Mouse (Mus musculus) liver, embryonic 11.5 days (tissue): Measurements from ENCODE around the gene Ifnz. TPM values are rescaled to one million over a fixed set of nuclear protein-coding genes. Genes with fewer than 3 reads are reported as not detected.
"Not testable (repeated sequence)": the region's sequence is repeated elsewhere in the genome, so short reads cannot be mapped to it uniquely, and the experiment has no call there.

Source experiments
- ATAC-seq: fragments of 200-750 bp; cut with Nextera tagmentation; replicated peaks from 2 replicates; pipeline ENCODE4 v1.8.0; 2017; ENCODE audit warnings: moderate number of reproducible peaks, mild to moderate bottlenecking, moderate TSS enrichment, moderate library complexity; ENCODE audit not compliant: low FRiP score
- DNase-seq: peaks from one replicate; pipeline ENCODE4 v3.0.0-alpha.2; 2017; ENCODE audit warnings: low spot score
- H3K27ac ChIP-seq: fragments of 300-500 bp; sonication (generic); 2 replicates; pipeline ENCODE4 v1.5.1; 2014; ENCODE audit warnings: mild to moderate bottlenecking, low read depth, low read length, control low read depth
- H3K27me3 ChIP-seq: fragments of 300-500 bp; sonication (generic); replicated peaks from 2 replicates; pipeline ENCODE4 v1.6.1; 2014; ENCODE audit warnings: low read length, mixed read lengths; ENCODE audit not compliant: control insufficient read depth, insufficient read depth
- H3K36me3 ChIP-seq: fragments of 300-500 bp; sonication (generic); 2 replicates; pipeline ENCODE4 v1.6.1; 2014; ENCODE audit warnings: mild to moderate bottlenecking, low read length, moderate library complexity, mixed read lengths; ENCODE audit not compliant: control insufficient read depth, insufficient read depth
- H3K4me1 ChIP-seq: fragments of 300-500 bp; sonication (generic); replicated peaks from 2 replicates; pipeline ENCODE4 v1.6.1; 2014; ENCODE audit warnings: low read length, mixed read lengths; ENCODE audit not compliant: control insufficient read depth, insufficient read depth
- H3K4me2 ChIP-seq: fragments of 300-500 bp; sonication (generic); 2 replicates; pipeline ENCODE4 v1.6.1; 2014; ENCODE audit warnings: mild to moderate bottlenecking, control low read depth, moderate library complexity
- H3K4me3 ChIP-seq: fragments of 300-500 bp; sonication (generic); 2 replicates; pipeline ENCODE4 v1.5.1; 2014; ENCODE audit warnings: low read depth, low read length, control low read depth
- H3K9ac ChIP-seq: fragments of 300-500 bp; sonication (generic); 2 replicates; pipeline ENCODE4 v1.6.1; 2014; ENCODE audit warnings: low read depth, low read length, control low read depth
- H3K9me3 ChIP-seq: fragments of 300-500 bp; sonication (generic); 2 replicates; pipeline ENCODE4 v1.6.1; 2016; ENCODE audit warnings: low read length, inconsistent platforms, mixed read lengths; ENCODE audit not compliant: control insufficient read depth
- WGBS: fragments of 180-500 bp; shearing (Covaris S2); extraction: QIAGEN DNeasy Blood & Tissue Kit; methylation state at CpG from one replicate; pipeline ENCODE4 v1.1.7; 2014; 5-methylcytosine and 5-hydroxymethylcytosine counted together
- polyA plus RNA-seq: library from polyadenylated mRNA; unstranded; fragments of >200 nt; fragmentation: Nextera tagmentation; extraction: Ambion mirVana; gene quantifications from 2 replicates; pipeline ENCODE4 v1.2.1, GENCODE M21; 2014

The Ifnz gene
- polyA plus RNA-seq, 1 experiment from 2014 or later, result not detected

GRCm38 (mm10) chr4:88756581-88757513 lies 25.1 kb upstream of the Ifnz start:
- H3K4me1 ChIP-seq, H3K27me3 ChIP-seq, ATAC-seq, H3K9me3 ChIP-seq, H3K36me3 ChIP-seq: not testable (repeated sequence)
- DNase-seq, result peak; percentile 64
- WGBS, result 11% methylated on average over 28 of the region's 31 CpGs
- peak overlapping the region; percentile 90 for H3K27ac ChIP-seq
- H3K9ac ChIP-seq, result peak overlapping the region; percentile 71
- H3K4me2 ChIP-seq, result peak overlapping the region; percentile 75
- peak overlapping the region; percentile 58 for H3K4me3 ChIP-seq

DNA sequence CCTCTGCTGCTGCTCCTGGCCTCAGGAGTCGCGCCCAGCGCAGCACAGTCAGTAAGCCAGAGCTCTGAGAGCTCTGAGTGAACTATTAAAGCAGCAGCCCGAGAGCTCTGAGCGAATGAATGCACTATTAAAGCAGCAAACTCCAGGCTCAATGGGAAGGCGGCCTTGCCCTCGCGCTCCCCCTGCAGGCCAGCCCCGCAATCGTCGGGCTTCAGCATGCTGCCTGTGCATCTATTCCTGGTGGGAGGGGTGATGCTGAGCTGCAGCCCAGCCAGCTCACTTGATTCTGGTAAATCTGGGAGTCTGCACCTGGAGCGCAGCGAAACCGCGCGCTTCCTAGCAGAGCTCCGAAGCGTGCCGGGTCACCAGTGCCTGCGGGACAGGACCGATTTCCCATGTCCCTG lies 24.3 kb upstream of the Ifnz start:
- Histone ChIP-seq H3K4me2 (peak overlapping the region; percentile 75), H3K9ac (peak overlapping the region; percentile 71), H3K4me3 (peak overlapping the region; percentile 58), H3K27ac (peak overlapping the region; percentile 90)
- H3K36me3 ChIP-seq, H3K27me3 ChIP-seq, H3K4me1 ChIP-seq, H3K9me3 ChIP-seq: not testable (repeated sequence)
- peak; percentile 79 for DNase-seq
- WGBS, result under 1% methylated on average over 16 of the region's 21 CpGs
- peak; percentile 100 for ATAC-seq

GRCm38 (mm10) chr4:88758751-88759150 lies 23.2 kb upstream of the Ifnz start:
- H3K4me1 ChIP-seq, ATAC-seq, H3K36me3 ChIP-seq, H3K9me3 ChIP-seq, H3K27ac ChIP-seq, H3K9ac ChIP-seq, H3K27me3 ChIP-seq, H3K4me3 ChIP-seq, H3K4me2 ChIP-seq, DNase-seq: not testable (repeated sequence)
- WGBS, result 86% methylated on average over 9 of the region's 9 CpGs

- not testable (repeated sequence) for H3K9ac ChIP-seq, DNase-seq, H3K4me1 ChIP-seq, ATAC-seq, H3K27me3 ChIP-seq, H3K9me3 ChIP-seq, H3K36me3 ChIP-seq, H3K27ac ChIP-seq
- Histone ChIP-seq H3K4me3 (peak within 1 kb of the TSS; percentile 37), H3K4me2 (peak within 1 kb of the TSS; percentile 51)
- 19% methylated on average over 11 of the region's 14 CpGs for WGBS
Observed at GRCm38 (mm10) chr4:88759610-88760268, 22.2 kb upstream of the Ifnz start, which contains the start of gene Gm13283. Gm13283 (plus strand) TSS chr4:88760119.

DNA sequence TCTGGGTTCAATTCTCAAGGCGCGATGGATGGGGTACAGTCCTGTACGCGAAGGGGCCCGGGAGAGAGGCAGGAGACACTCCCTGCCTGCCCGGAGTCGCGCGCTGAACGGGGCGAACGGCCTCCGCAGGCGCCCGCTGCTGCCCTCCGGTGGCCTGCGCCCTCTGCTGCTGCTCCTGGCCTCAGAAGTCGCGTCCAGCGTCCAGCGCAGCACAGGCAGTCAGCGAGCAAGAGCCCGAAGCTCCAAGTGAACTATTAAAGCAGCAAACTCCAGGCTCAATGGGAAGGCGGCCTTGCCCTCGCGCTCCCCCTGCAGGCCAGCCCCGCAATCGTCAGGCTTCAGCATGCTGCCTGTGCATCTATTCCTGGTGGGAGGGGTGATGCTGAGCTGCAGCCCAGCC lies 21.5 kb upstream of the Ifnz start:
- WGBS, result under 1% methylated on average over 20 of the region's 28 CpGs
- Histone ChIP-seq H3K4me3 (peak overlapping the region; percentile 37), H3K4me2 (peak overlapping the region; percentile 51)
- peak; percentile 43 for DNase-seq
- H3K36me3 ChIP-seq, ATAC-seq, H3K4me1 ChIP-seq, H3K27ac ChIP-seq, H3K9ac ChIP-seq, H3K27me3 ChIP-seq, H3K9me3 ChIP-seq: not testable (repeated sequence)

DNA sequence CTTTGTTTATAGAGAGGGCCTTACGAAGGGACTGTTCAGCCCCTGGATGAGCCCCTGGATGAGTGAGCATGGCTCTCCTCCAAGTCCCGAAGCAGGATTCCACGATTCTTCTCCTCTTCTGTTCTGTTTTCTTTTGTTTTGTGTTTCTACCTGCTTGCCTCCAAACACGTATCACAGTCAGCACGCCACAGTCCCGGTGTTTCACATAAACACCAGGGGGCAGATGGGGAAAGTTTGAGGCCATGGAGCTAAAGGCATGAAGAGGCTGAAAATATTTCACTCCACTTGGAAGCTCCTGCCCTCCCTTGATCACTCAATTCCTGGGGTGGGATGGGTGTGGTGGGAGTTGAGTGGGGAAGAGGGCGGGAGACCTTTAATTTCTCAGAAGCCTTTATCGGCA lies 20.2 kb upstream of the Ifnz start:
- not testable (repeated sequence) for H3K36me3 ChIP-seq, H3K9me3 ChIP-seq, H3K27me3 ChIP-seq, DNase-seq, ATAC-seq, H3K4me1 ChIP-seq, H3K9ac ChIP-seq, H3K27ac ChIP-seq, H3K4me3 ChIP-seq, H3K4me2 ChIP-seq
- WGBS, result 55% methylated on average over 6 of the region's 8 CpGs

DNA sequence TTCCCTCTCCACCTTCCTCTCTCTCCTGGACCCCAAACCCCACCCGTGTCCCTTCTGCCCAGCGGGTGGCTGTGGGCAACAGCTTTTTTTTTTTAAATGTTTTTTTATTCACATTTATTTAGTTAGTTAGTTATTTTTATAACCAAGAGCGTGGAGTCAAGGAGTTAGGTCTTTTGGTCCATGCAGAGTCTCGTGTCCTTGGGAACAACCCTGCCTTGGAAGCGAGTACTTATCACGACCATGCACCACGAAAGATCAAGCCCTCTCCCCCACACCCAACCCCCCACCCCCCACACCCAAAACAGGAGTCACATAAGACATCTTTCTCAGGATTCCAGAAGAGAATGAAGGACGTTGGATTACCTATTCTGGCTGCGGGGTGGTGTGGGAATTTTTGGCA lies 19.6 kb upstream of the Ifnz start:
- H3K9ac ChIP-seq, H3K27ac ChIP-seq, DNase-seq, ATAC-seq, H3K4me3 ChIP-seq, H3K4me1 ChIP-seq, H3K9me3 ChIP-seq, H3K27me3 ChIP-seq, H3K36me3 ChIP-seq, H3K4me2 ChIP-seq: not testable (repeated sequence)
- WGBS, result 36% methylated on average over 8 of the region's 9 CpGs

GRCm38 (mm10) chr4:88763384-88764018 lies 18.4 kb upstream of the Ifnz start:
- 5% methylated on average over 26 of the region's 42 CpGs for WGBS

More at GRCm38 (mm10) chr4:88763384-88764018, 18.4 kb upstream of the Ifnz start:
- not testable (repeated sequence) for H3K9me3 ChIP-seq, H3K27me3 ChIP-seq, H3K27ac ChIP-seq, H3K9ac ChIP-seq, H3K36me3 ChIP-seq, H3K4me1 ChIP-seq, ATAC-seq
- peak; percentile 55 for DNase-seq
- Histone ChIP-seq H3K4me2 (peak overlapping the region; percentile 57), H3K4me3 (peak overlapping the region; percentile 38)
